8 mouse cellular contexts compared by ENCODE assay signal in genomic region chr13:117604073-117604472, GRCm38 (mm10). TPM values are rescaled to one million over a fixed set of nuclear protein-coding genes. Genes with fewer than 3 reads are reported as not detected.
A peak's percentile ranks its signal among the peaks of the same experiment; 100 is the strongest.
DNase-seq lines count a peak whose midpoint lies in the region; ATAC-seq lines count a peak whose summit lies in the region.

No protein-coding gene starts in this region.

- peak; percentile 2 to 9 for DNase-seq in kidney, adult 8-10 months
- DNase-seq in kidney, adult 11 months = no peak
- DNase-seq in adipocyte (ENCODE audit: low spot score) = peak; percentile 73
- peak; percentile 52 for DNase-seq in kidney, postnatal 4 days
- peak; percentile 77 for DNase-seq in retina, postnatal 1 day
- DNase-seq in natural killer cell, adult 2 months (ENCODE audit: low spot score in 2 of 2) = no peak
- no peak for DNase-seq in right cerebral cortex, postnatal 10 days (ENCODE audit: low spot score in 2 of 2)

- peaks cover 8% of the 10 kb centered on the region for H3K4me1 ChIP-seq in embryonic facial prominence, embryonic 15.5 days

- H3K36me3 ChIP-seq in embryonic facial prominence, embryonic 15.5 days = no peaks in the 10 kb centered on the region

- no peak for ATAC-seq in embryonic facial prominence, embryonic 15.5 days (ENCODE audit: insufficient number of reproducible peaks, low FRiP score, low TSS enrichment, low read depth)

- peak overlapping the region; percentile 50 for H3K4me3 ChIP-seq in embryonic facial prominence, embryonic 15.5 days (replicated peaks)

- no peak overlapping the region for H3K9ac ChIP-seq in embryonic facial prominence, embryonic 15.5 days

- H3K27me3 ChIP-seq in embryonic facial prominence, embryonic 15.5 days = peaks cover 29% of the 10 kb centered on the region

- no peak overlapping the region for H3K27ac ChIP-seq in embryonic facial prominence, embryonic 15.5 days (replicated peaks)

- H3K4me2 ChIP-seq in embryonic facial prominence, embryonic 15.5 days (replicated peaks) = 0 out of 2 replicates have a peak overlapping the region, but pooled peaks have one; percentile 97

- no peaks in the 10 kb centered on the region for H3K9me3 ChIP-seq in embryonic facial prominence, embryonic 15.5 days (replicated peaks)

- WGBS in embryonic facial prominence, embryonic 15.5 days = 22% methylated on average over 7 of the region's 7 CpGs

RNA-seq across cellular contexts. Expression of gene Hcn1, which starts 2.0 kb away (rescaled TPM):
- 0.24 and 0.26 TPM in 2 replicates for polyA plus RNA-seq in embryonic facial prominence, embryonic 15.5 days (2015; fragmentation: Nextera tagmentation; extraction: Ambion mirVana)

Comparison
In these comparisons a context has a peak if more than half of its experiments do, and no peak if none do; other contexts are left out.
1. DNase-seq: peak in kidney, adult 8-10 months (2 of 2), adipocyte (single experiment), kidney, postnatal 4 days (2 of 2) and retina, postnatal 1 day (single experiment); none in kidney, adult 11 months (single experiment), natural killer cell, adult 2 months (0 of 2) and right cerebral cortex, postnatal 10 days (0 of 2).